Mouse (Mus musculus) adrenal gland, postnatal 36 days (tissue): Measurements from ENCODE around the gene Gipc3. TPM values are rescaled to one million over a fixed set of nuclear protein-coding genes. Genes with fewer than 3 reads are reported as not detected.

Experiments
- DNase-seq, 2 experiments: peaks; one replicate each; pipeline ENCODE4 v3.0.0; 2021; ENCODE audit warnings: mixed read lengths in 1 of 2
- total RNA-seq, 2 experiments: library from RNA; stranded (reverse); gene quantifications; 2 replicates each; pipeline ENCODE4 v1.2.3; 2021

The Gipc3 gene
- total RNA-seq, 2 experiments from 2014 or later = 3.5 to 7.7 TPM

GRCm38 (mm10) chr10:81349146-81349545 lies 6.1 kb upstream of the Gipc3 start:
- peak; percentile 61 to 62 for DNase-seq

- peak; percentile 90 to 93 for DNase-seq
These were observed 3.5 kb upstream of the Gipc3 start for GRCm38 (mm10) chr10:81346453-81347067.

GRCm38 (mm10) chr10:81345162-81345534 lies 2.1 kb upstream of the Gipc3 start:
- DNase-seq = no peak

- DNase-seq = peak; percentile 60 to 66
These were observed 1.5 kb upstream of the Gipc3 start for GRCm38 (mm10) chr10:81344421-81345161.

- peak; percentile 83 to 90 for DNase-seq
These were observed 1.6 kb downstream of the Gipc3 start for GRCm38 (mm10) chr10:81341333-81341949.

GRCm38 (mm10) chr10:81340551-81341332 lies 2.3 kb downstream of the Gipc3 start:
- DNase-seq = no peak

- no peak for DNase-seq
These were observed 6.5 kb downstream of the Gipc3 start for GRCm38 (mm10) chr10:81336558-81336957.

GRCm38 (mm10) chr10:81335393-81336340 lies 7.4 kb downstream of the Gipc3 start:
- DNase-seq = no peak

- no peak for DNase-seq
These were observed 8.7 kb downstream of the Gipc3 start for GRCm38 (mm10) chr10:81334324-81334723.

- no peak for DNase-seq
These were observed 10.8 kb downstream of the Gipc3 start for GRCm38 (mm10) chr10:81332277-81332676.

- DNase-seq = peak in 1 of 2 experiments; percentile 49
These were observed 13.1 kb downstream of the Gipc3 start for GRCm38 (mm10) chr10:81330007-81330406.

GRCm38 (mm10) chr10:81329194-81329975 lies 13.7 kb downstream of the Gipc3 start:
- DNase-seq = peak in 1 of 2 experiments; percentile 59

GRCm38 (mm10) chr10:81328386-81328785 lies 14.7 kb downstream of the Gipc3 start, which contains the start of gene Tbxa2r:
TSS of gene Tbxa2r (plus strand) at chr10:81328731.
- peak; percentile 93 for DNase-seq

- peak; percentile 77 for DNase-seq
These were observed 15.1 kb downstream of the Gipc3 start for GRCm38 (mm10) chr10:81327959-81328358.

- DNase-seq = peak; percentile 60 to 70
These were observed 16.2 kb downstream of the Gipc3 start for GRCm38 (mm10) chr10:81326858-81327257.

- no peak for DNase-seq
These were observed 17.3 kb downstream of the Gipc3 start for GRCm38 (mm10) chr10:81325781-81326180.

- no peak for DNase-seq
These were observed 17.9 kb downstream of the Gipc3 start for GRCm38 (mm10) chr10:81325176-81325575.

- DNase-seq = no peak
These were observed 19.1 kb downstream of the Gipc3 start for GRCm38 (mm10) chr10:81323791-81324530.

- no peak for DNase-seq
These were observed 19.8 kb downstream of the Gipc3 start for GRCm38 (mm10) chr10:81323141-81323775.
